Mouse (Mus musculus): ENCODE data around the gene Surf1. TPM values are rescaled to one million over a fixed set of nuclear protein-coding genes. Genes with fewer than 3 reads are reported as not detected.

Surf1 gene
- polyA plus RNA-seq, 1 experiment: 85.2 TPM

GRCm38 (mm10) chr2:26921784-26922183, 5.5 kb upstream of the Surf1 start:
- 38% methylated on average over 9 of the region's 9 CpGs for WGBS
- peak overlapping the region; percentile 12; the same call in 1 of the 2 replicates for H3K27ac ChIP-seq (ENCODE audit: insufficient read depth, low read depth, low read length)

GRCm38 (mm10) chr2:26920190-26920855, 4.0 kb upstream of the Surf1 start:
- Histone ChIP-seq H3K27ac (ENCODE audit: insufficient read depth, low read depth, low read length) (peak overlapping the region; percentile 59), H3K27me3 (replicated peaks; ENCODE audit: control insufficient read depth, insufficient read depth, low read length) (no peaks in the 10 kb centered on the region), H3K4me3 (ENCODE audit: insufficient read depth, low read depth, low read length) (no peak overlapping the region), H3K36me3 (ENCODE audit: control insufficient read depth, insufficient read depth, low read length) (peaks cover 2% of the 10 kb centered on the region), H3K4me1 (ENCODE audit: control insufficient read depth, insufficient read depth, low read length) (peaks cover 23% of the 10 kb centered on the region)
- peak; percentile 88 for DNase-seq
- WGBS: 57% methylated on average over 6 of the region's 6 CpGs
- TF ChIP-seq POLR2A (IDR thresholded peaks at IDR 0.05; ENCODE audit: low read depth, low read length) (no peak), CTCF (conservative IDR thresholded peaks at IDR 0.05; ENCODE audit: insufficient read depth, insufficient read length, low read depth, low read length) (no peak)

More at GRCm38 (mm10) chr2:26921784-26922183, 5.5 kb upstream of the Surf1 start:
- TF ChIP-seq POLR2A (IDR thresholded peaks at IDR 0.05; ENCODE audit: low read depth, low read length) (no peak), CTCF (conservative IDR thresholded peaks at IDR 0.05; ENCODE audit: insufficient read depth, insufficient read length, low read depth, low read length) (no peak)
- Histone ChIP-seq H3K4me1 (ENCODE audit: control insufficient read depth, insufficient read depth, low read length) (peaks cover 21% of the 10 kb centered on the region), H3K36me3 (ENCODE audit: control insufficient read depth, insufficient read depth, low read length) (peaks cover 2% of the 10 kb centered on the region), H3K27me3 (replicated peaks; ENCODE audit: control insufficient read depth, insufficient read depth, low read length) (no peaks in the 10 kb centered on the region), H3K4me3 (ENCODE audit: insufficient read depth, low read depth, low read length) (no peak overlapping the region)
- DNase-seq: peak; percentile 77

- DNase-seq: no peak
- peaks cover 26% of the 10 kb centered on the region for H3K4me1 ChIP-seq (ENCODE audit: control insufficient read depth, insufficient read depth, low read length)
- H3K4me3 ChIP-seq (ENCODE audit: insufficient read depth, low read depth, low read length): no peak overlapping the region
- TF ChIP-seq CTCF (conservative IDR thresholded peaks at IDR 0.05; ENCODE audit: insufficient read depth, insufficient read length, low read depth, low read length) (no peak), POLR2A (IDR thresholded peaks at IDR 0.05; ENCODE audit: low read depth, low read length) (no peak)
- 73% methylated on average over 3 of the region's 3 CpGs for WGBS
- H3K36me3 ChIP-seq (ENCODE audit: control insufficient read depth, insufficient read depth, low read length): peaks cover 2% of the 10 kb centered on the region
- no peaks in the 10 kb centered on the region for H3K27me3 ChIP-seq (replicated peaks; ENCODE audit: control insufficient read depth, insufficient read depth, low read length)
- no peak overlapping the region for H3K27ac ChIP-seq (ENCODE audit: insufficient read depth, low read depth, low read length)
These were observed 3.4 kb upstream of the Surf1 start for GRCm38 (mm10) chr2:26919684-26920083.

GRCm38 (mm10) chr2:26916738-26917137, 408 bp upstream of the Surf1 start:
- Histone ChIP-seq H3K4me3 (ENCODE audit: insufficient read depth, low read depth, low read length) (peak overlapping the region; percentile 78), H3K27ac (ENCODE audit: insufficient read depth, low read depth, low read length) (peak overlapping the region; percentile 70), H3K4me1 (ENCODE audit: control insufficient read depth, insufficient read depth, low read length) (peaks cover 24% of the 10 kb centered on the region), H3K27me3 (replicated peaks; ENCODE audit: control insufficient read depth, insufficient read depth, low read length) (no peaks in the 10 kb centered on the region), H3K36me3 (ENCODE audit: control insufficient read depth, insufficient read depth, low read length) (peaks cover 4% of the 10 kb centered on the region; the same call in 1 of the 2 replicates)
- TF ChIP-seq POLR2A (IDR thresholded peaks at IDR 0.05; ENCODE audit: low read depth, low read length) (no peak), CTCF (conservative IDR thresholded peaks at IDR 0.05; ENCODE audit: insufficient read depth, insufficient read length, low read depth, low read length) (no peak)
- DNase-seq: no peak
- 2% methylated on average over 13 of the region's 13 CpGs for WGBS

GRCm38 (mm10) chr2:26914148-26914941, 2.0 kb downstream of the Surf1 start:
- no peak for DNase-seq
- Histone ChIP-seq H3K4me1 (ENCODE audit: control insufficient read depth, insufficient read depth, low read length) (peaks cover 12% of the 10 kb centered on the region), H3K4me3 (ENCODE audit: insufficient read depth, low read depth, low read length) (no peak overlapping the region), H3K36me3 (ENCODE audit: control insufficient read depth, insufficient read depth, low read length) (peaks cover 4% of the 10 kb centered on the region; the same call in 1 of the 2 replicates), H3K27me3 (replicated peaks; ENCODE audit: control insufficient read depth, insufficient read depth, low read length) (no peaks in the 10 kb centered on the region), H3K27ac (ENCODE audit: insufficient read depth, low read depth, low read length) (no peak overlapping the region)
- 63% methylated on average over 8 of the region's 8 CpGs for WGBS
- TF ChIP-seq POLR2A (IDR thresholded peaks at IDR 0.05; ENCODE audit: low read depth, low read length): no peak
- TF ChIP-seq CTCF (conservative IDR thresholded peaks at IDR 0.05; ENCODE audit: insufficient read depth, insufficient read length, low read depth, low read length): no peak

- no peaks in the 10 kb centered on the region for H3K27me3 ChIP-seq (replicated peaks; ENCODE audit: control insufficient read depth, insufficient read depth, low read length)
- H3K27ac ChIP-seq (ENCODE audit: insufficient read depth, low read depth, low read length): no peak overlapping the region
- DNase-seq: no peak
- H3K36me3 ChIP-seq (ENCODE audit: control insufficient read depth, insufficient read depth, low read length): peaks cover 4% of the 10 kb centered on the region; the same call in 1 of the 2 replicates
- TF ChIP-seq CTCF (conservative IDR thresholded peaks at IDR 0.05; ENCODE audit: insufficient read depth, insufficient read length, low read depth, low read length) (no peak), POLR2A (IDR thresholded peaks at IDR 0.05; ENCODE audit: low read depth, low read length) (no peak)
- H3K4me1 ChIP-seq (ENCODE audit: control insufficient read depth, insufficient read depth, low read length): peaks cover 14% of the 10 kb centered on the region
- no peak overlapping the region for H3K4me3 ChIP-seq (ENCODE audit: insufficient read depth, low read depth, low read length)
- 81% methylated on average over 17 of the region's 17 CpGs for WGBS
These were observed 2.7 kb downstream of the Surf1 start for GRCm38 (mm10) chr2:26913416-26914147.
